Mouse (Mus musculus): Measurements from ENCODE around the gene Psph. TPM values are rescaled to one million over a fixed set of nuclear protein-coding genes. Genes with fewer than 3 reads are reported as not detected.
A peak's percentile ranks its signal among the peaks of the same experiment; 100 is the strongest.
"Not testable (repeated sequence)": the region's sequence is repeated elsewhere in the genome, so short reads cannot be mapped to it uniquely, and the experiment has no call there.

Psph gene
- 83.5 and 85.9 TPM in 2 replicates for polyA plus RNA-seq (2015; fragmentation: Nextera tagmentation; extraction: Ambion mirVana)

DNA sequence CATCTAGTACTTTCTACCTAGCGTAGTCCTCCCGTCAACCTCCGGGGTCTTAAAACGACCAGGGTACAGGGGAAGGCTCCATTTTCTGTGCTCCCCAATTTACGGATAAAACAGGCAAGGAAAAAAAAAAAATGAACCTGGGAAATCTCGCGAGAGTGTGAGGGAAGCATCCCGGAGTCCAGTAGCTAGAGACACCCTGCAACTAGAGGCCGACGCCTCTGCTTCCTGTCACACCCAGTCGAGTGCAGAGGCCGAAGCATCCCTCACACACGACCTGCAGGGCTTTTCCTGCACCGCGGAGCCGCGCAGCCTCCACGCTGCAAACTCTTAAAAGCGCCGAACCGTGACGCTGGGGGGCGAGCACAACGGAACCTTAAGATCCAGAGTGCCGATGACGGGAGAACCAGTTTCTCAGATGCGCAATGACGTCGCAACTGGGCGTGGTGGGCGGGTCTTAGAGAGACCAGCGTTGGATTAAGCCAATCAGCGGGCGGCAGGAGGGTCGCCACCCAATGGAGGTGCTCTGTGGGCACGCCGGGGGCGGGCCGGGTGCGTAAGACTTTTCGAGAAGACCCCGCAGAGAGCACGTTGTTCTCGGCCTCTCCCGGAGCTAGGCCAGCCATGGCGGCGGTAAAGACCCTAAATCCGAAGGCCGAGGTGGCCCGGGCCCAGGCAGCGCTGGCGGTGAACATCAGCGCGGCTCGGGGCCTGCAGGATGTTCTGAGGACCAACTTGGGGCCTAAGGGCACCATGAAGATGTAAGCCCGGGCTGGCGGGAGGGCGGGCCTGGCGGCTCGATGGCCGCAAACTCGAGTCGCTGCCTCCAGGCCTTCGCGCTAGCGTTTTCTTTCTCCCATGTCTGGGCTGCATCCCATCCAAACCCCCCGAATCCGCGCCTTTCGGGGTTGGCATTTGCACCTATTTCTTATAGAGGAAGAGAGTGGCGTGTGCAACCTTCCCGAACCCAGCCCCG is at the start of gene Psph:
TSS of gene Psph (minus strand) at position 632 of the 973 bp plus-strand sequence.
- peak; percentile 99 for DNase-seq (ENCODE audit: low spot score)

DNA sequence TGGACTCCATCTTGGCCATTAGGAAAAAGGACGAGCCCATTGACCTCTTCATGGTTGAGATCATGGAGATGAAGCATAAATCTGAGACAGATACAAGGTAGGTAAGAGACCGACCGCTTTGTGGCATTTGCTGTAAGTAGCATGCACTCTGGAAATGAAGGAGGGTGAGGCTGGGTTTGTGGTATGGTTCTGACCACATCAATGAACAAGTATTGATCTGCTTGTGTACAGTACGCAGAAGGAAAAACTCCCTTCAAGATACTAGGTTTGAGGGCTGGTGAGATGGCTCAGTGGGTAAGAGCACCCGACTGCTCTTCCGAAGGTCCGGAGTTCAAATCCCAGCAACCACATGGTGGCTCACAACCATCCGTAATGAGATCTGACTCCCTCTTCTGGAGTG is 3.3 kb upstream of the Psph start:
- DNase-seq (ENCODE audit: low spot score) = not testable (repeated sequence)

DNA sequence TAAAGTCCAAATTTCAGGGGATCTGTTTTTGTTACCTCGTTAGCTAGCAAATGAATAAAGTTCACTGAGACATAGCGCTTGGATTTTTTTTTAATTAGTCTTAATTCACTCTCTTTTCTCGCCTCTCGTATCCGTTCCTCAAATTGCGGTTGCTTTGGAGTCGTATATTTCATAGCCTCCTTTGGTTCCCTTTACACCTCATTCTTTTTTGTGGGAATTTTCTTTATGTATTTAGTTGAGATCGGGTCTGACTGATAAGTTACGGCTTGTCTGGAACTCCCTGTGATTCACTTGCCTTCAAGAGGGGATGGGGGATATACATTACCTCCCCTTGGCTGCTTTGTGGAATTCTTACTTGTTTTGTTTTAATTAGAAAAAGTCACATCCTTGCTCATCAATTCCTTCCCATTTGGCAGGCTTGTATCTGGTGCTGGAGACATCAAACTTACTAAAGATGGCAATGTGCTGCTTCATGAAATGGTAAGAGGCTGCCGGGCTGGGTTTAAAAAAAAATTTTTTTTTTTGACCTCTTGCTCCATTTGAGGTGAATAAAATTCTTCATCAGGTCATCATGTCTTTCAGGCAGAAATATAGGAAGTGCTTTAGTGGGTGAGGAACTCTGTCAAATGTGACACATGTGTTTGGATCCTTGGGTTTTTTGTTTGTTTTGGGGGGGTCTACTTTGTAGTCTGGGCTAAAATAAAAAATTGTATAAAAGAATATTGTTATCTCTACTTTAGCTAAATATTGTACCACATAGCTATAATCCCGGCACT is 757 bp upstream of the Psph start:
- DNase-seq (ENCODE audit: low spot score) = no peak

DNA sequence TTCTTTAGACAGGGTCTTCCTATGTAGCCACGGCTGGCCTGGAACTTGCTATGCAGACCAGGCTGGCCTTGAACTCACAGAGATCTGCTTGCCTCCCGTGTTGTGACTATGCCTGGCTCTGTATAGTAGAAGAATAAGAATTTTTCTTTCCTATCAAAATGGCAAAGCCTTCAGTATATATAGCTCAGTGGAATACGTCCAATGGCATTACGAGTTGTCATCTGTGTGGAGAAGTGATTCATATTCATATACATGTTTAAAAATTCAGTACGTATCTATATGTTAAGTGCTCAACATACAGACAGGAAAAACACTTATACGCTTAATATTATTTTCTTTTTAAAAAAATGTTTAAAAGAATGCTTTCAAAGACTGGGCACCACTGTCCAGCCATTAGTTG is 1.1 kb downstream of the Psph start:
- no peak for DNase-seq (ENCODE audit: low spot score)

DNA sequence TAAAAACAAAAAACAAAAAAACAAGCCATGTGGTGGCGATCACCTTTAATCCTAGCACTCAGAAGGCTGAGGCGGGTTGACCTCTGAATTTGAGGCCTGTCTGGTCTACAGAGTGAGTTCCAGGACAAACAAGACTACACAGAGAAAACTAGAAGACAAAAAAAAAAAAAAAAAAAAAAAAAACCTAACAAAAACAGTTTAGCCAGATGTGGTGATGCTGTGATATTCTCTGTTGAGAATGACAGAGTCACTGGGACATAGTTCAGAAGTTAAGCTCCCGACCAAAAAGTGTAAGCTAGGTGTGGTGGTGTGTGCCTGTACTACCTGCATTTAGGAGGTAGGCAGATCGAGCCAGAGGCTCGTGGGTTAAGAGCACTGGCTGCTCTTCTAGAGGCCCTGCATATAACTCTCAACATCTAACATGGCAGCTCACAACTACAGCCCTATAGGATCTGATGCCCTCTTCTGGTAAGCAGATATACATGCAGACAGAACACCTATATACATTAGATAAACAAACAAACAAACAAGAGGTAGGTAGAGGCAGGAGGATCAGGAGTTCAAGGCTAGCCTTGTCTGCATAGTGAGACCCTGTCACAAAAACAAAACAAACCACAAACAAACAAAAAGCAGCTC is 1.9 kb downstream of the Psph start:
- DNase-seq (ENCODE audit: low spot score) = no peak

DNA sequence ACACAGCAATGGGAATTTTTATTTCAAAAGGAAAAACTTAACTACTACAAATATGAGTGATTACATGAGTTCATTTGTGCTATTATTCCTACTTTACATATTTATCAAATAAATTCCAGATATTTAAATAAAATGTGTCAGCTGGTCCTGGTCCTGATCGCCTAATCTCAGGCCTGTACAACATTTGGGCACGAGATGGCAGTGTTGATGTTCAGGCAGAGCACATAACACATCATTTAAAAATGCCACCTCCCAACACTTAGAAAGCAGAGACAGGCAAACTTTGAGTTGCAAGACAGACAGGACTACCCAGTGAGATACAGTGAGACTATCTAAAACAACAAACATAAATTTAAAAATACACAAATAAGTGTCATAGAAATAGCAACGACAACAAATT is 5.0 kb downstream of the Psph start:
- DNase-seq (ENCODE audit: low spot score) = no peak

DNA sequence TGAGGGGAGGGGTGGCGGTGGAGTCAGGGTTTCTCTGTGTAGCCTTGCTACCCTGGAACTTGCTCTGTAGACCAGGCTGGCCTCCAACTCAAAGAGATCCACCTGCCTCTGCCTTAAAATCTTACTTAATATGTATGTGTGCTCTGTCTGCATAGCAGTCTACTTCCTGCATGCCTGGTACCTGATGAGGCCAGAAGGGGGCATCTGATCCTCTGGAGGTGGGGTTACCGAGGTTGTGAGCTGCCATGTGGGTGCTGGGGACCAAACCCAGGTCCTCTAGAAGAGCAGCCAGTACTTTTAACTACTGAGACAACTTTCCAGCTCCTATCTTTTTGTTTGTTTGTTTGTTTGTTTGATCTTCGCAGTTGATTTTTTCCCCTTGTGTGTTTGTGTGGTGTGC is 7.1 kb downstream of the Psph start:
- no peak for DNase-seq (ENCODE audit: low spot score)

DNA sequence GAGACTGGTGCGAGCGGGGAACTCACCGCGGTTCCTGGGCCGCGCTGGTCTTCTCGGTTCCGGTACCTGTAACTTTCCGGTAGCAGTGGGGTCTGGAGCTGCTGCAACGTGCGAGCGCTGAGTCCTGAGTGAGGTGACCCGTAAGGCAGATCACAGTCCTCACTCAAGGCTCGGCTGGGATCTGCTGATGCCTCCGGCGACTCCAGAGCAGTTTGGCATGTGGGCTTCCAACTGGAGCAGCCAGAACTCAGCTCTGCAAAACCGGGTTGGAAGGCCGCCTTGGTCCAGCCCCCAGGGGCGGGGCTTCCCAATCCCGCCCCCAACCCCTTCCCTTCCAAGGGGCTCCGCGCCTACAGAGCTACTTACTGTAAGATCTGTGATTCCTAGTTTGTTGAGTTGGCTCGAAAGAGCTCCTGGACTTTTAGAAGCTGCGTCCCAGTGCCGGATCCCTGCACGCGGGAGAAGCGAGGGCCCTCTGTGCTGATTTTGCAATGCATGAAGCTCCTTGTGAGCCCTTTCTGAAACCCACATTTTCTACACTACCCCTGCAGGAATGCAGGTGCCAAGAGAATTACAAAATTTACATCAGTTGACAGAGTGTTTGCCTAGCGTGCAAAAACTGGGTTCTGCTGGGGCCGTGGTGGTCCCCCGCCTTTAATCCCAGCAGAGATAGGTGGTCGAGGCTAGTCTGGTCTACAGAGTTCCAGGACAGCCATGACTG is 8.1 kb downstream of the Psph start:
- DNase-seq (ENCODE audit: low spot score) = peak; percentile 69

DNA sequence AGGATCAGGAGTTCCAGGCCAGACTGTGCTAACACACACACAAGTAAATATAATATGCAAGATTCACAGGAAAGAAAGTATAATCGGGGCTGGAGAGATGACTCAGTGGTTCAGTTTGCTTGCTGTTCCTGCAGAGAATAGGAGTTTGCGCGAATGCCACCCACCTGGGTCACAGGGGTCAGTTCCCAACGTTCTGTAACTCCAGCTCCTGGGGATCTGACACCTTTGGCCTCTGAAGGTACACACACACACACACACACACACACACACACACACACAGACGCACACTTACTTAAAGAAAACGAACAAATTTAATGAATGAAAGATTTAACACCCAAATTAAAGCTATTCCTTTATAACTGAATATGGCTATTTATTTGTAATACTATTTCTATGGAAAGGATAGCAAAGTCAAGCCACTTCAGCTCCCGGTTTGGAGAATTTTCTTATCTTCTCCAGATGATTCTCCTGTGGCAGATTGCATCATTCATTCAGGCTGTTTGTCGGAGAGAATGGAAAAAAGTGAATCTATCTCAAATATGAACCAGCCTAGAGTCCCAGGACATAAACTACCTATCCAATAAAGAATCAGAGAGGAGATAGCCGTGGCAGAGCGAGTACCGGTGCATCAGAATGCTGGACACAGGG is 8.8 kb downstream of the Psph start:
- DNase-seq (ENCODE audit: low spot score) = no peak

DNA sequence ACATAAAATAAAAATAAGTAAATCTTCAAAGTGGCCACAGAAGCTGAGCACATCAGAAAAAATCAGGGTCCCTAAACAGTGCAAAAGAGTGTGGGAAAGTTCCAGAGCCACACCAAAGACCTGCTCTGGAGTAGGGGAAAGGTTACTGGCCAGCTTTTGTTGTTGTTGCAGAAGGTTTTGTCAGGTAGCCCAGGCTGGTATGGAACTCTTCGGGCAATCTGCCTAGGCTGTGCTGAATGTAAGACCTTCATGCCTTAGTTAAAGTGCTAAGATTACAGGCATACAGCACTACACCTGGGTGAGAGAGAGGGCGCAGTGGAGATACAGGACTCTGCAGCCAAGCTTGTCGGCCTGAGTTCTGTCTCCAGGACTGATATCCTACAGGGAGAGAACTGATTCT is 12.6 kb downstream of the Psph start:
- DNase-seq (ENCODE audit: low spot score) = no peak

DNA sequence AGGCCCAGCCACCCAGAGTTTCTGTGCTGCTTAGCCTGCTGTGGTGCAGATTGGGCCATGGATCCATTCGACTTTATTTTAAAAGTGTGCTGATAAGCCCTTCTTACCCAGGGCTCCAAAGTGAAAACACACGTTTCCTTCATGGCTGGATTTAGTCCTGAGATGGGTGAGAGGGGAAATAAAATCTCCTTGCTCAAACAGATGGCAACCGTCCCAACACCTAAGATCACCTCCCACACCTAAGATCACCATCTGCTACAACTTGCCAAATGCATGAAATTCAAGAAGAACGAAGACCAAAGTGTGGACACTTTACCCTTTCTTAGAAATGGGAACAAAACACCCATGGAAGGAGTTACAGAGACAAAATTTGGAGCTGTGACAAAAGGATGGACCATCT is 13.9 kb downstream of the Psph start:
- DNase-seq (ENCODE audit: low spot score) = not testable (repeated sequence)

DNA sequence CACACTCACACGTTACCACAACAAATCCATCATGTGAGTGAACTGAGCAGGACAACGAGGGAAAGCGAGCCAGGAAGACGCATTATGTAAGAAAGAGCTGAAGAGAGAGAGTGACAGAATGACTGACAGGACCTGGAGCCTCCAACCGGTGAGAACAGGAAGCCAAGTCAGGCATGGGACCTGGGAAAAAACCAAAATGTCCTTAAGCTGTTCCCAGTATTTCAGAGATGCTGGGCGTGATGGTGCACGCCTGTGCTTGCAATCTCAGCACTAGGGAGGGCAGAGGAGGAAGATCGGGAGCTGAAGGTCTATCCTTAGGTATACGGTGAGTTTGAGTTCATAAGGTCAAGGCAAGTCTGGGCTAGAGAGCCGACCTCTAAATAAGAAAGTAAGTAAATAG is 14.8 kb downstream of the Psph start:
- DNase-seq (ENCODE audit: low spot score) = no peak

DNA sequence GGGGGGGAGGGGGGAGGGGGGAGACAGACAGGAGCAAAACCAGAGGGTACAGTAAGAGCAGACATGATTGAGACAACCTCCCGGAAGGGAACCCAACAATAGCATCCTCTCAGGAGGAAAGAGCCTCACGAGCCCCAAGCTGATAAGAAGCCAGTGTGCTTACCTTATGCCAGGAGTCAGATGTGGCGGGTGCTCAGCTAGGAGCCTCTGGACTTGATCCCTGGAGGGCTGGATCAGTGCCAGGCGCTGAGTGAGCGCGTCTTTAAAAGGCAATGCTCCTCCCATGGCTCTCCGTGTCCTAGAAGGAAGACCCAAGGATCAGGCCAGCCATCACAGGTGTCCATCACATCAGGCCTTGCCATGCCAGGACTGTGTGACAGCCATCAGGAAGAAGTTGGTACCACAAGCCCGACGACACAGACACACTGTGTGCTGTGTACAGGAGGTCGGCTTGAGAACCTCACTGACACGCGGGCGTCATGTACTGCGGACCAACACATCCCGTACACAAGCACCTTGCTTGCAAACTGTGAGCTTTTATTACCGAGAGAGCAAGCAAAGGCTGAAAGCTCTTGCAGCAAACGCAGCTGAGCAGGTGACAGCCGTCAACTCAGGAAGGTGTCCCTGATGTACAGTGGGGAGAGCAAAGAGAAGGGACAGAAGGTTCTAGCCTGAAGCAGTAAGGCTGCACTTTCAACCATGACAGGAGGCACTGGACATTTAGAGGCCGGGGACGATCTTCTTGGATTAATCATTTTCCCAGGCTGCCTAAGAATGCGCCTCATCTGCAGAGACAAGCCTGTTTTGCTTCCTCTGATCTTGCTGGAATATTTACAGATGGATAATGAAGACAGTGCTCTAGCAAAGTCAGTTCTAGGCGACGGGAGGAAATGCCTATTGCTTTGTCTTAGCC is 16.6 kb downstream of the Psph start:
- no peak for DNase-seq (ENCODE audit: low spot score)

DNA sequence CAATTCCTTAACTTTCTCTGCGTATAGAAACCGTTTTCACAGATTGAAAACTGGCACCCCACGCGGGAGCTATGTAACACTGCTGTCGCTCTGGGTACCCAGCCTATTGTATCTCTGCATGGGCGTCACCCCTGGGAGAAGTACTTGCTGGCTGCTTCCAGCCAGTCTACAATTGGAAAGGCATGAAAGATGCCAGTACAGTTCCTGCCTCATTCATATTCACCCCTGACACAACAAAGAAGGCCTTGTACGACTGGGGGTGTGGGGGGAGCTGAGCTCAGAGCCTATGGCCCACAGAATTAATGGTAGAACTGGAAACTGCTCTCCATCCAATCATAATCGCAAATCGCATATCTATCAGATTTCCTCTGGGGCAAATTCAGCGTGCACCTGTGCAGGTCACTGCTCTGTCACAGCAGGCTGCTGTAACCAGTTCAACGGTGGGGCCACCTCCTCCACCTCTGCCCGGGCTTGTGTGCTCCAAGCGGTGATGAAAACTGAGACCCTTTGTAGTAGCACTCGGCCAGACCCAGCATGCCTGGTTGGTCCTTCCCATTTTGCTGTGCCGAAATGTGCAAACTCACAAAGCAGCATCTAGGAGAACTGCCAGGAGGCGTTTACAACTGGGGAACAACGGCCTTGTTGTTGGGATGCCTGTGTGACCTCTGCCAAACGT is 25.2 kb downstream of the Psph start:
- no peak for DNase-seq (ENCODE audit: low spot score)

DNA sequence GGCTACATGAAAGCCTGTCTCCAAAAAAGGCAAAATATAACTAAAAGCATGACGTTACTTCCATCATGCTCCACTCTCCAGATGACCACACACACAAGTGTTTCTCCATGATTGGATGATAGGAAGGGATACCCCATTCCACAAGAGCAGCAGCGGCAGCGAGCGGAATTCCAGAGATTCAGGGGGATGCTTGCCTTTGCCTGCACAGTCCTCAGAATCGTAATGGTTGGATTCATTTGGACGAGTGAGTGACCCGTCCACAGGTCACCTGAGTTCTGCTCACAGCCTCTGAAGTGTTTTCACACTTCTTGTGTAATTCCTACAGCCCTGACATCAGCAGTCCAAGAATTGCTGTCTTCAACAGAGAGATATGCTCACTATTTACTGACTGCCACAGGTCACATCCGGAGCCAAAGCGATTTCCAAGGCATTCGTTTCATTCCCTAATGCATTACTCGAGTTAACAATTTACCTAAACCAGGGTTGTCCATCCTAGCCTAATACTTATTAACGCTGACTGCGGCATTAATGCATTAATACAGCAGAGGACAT is 27.2 kb downstream of the Psph start:
- no peak for DNase-seq (ENCODE audit: low spot score)

DNA sequence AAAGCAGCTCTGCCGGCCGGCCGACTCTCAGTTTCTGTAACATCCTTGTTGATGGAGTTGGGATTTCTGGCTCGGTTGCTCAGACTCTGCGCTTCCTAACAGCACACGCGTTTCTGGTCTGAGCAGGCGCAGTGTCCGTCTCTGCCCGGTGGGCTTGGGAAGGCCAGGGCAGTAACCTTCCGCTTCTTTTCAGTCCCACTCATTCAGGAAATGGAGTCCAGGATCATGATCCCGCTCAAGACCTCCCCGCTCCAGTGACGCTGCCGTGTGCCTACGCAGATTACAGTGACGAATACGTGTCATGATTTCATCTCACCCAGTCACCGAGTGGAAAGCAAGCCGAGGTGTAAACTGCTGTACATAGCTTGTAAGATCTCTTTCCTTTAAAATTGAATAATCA is 30.4 kb downstream of the Psph start:
- no peak for DNase-seq (ENCODE audit: low spot score)

DNA sequence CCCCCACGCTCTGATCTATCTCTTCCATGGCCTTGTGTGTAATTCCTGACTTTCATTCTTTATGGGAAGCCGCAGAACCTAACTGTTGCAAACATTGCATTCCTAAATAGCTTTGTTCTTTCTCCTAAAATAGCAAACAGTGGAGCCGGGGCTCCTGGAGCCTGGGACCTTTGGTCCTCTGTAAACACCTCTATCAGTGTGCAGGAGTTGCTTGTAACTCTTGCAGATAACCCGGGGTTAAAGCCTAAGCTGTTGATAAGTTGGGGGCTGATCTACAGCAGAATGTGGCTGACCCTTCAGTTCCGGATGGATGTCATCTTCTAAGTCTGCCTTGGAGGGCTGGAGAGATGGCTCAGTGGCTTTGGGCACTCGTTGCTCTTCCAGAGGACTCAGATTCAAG is 43.2 kb downstream of the Psph start:
- DNase-seq (ENCODE audit: low spot score) = no peak

DNA sequence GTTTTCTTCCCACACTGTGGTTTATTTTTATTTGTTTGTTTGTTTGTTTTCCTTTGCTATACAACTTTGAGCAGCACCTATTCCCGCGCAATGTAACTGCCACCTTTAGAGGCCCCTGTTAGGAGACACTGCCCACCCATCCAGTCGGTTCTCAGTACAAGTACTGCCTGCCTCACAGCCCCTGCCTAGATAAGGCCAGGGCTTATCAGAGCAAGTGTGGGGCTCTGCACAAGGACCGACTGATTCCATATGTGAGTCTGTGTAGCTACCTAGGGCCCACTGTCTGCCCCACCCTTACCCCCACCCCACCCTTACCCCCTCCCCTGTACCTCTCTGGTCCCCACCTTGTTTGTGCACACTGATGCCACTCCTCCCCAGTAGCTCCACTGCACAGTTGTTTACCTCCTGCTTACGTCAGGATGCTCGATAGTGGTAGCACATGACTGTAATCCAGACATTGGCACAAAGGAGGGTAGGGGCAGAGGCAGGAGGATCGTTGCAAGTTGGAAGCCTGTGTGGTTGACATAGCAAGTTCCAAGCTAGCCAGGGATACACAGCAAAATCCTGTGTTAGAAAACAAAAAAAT is 44.3 kb downstream of the Psph start:
- no peak for DNase-seq (ENCODE audit: low spot score)
